Mouse (Mus musculus) cortical plate, adult 2 months (tissue): ENCODE data around the gene Myo1c.

Experiments used
- CTCF ChIP-seq: fragments of 200-500 bp; IDR thresholded peaks from 2 replicates; pipeline ENCODE4 v1.5.1; 2011; ENCODE audit warnings: mild to moderate bottlenecking, control low read depth, low read length; ENCODE audit not compliant: insufficient read depth; ENCODE audit errors: extremely low read depth
- POLR2A ChIP-seq: fragments of 200-500 bp; IDR thresholded peaks from 2 replicates; pipeline ENCODE4 v1.6.1; 2011; ENCODE audit warnings: mild to moderate bottlenecking, low read length, control low read depth; ENCODE audit not compliant: insufficient read depth; ENCODE audit errors: extremely low read depth

DNA sequence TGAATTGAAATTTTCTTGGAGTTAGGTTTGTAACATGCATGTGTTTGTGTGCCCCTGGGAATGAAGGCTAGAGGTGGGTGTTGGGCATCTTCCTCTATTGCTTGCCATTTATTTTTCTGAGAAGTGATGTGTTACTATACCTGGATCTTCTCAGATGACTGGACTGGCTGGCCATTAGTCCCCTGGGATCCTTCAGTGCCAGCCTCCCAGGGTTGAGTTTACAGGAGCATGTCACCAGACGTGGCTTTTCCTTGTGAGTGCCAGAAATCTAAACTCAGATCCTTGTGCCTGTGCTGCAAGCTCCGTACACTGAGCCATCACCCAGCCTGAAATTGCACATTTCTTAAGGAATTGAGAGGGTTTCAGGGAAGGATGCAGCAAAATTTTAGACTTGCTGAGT is 34.7 kb downstream of the Myo1c start:
- no peak for TF ChIP-seq CTCF
- no peak for TF ChIP-seq POLR2A
